Mouse (Mus musculus) stomach, embryonic 14.5 days (tissue): ENCODE measurements around the gene Traf4. TPM values are rescaled to one million over a fixed set of nuclear protein-coding genes. Genes with fewer than 3 reads are reported as not detected.

Experiments used
- ATAC-seq: fragments of 200-750 bp; cut with Nextera tagmentation; 2 replicates; pipeline ENCODE4 v1.8.0; 2017; ENCODE audit warnings: low read depth, moderate TSS enrichment; ENCODE audit not compliant: insufficient number of reproducible peaks, insufficient read depth, low FRiP score
- H3K27ac ChIP-seq: fragments of 300-500 bp; sonication (generic); 2 replicates; pipeline ENCODE4 v1.5.1; 2014; ENCODE audit warnings: mild to moderate bottlenecking, low read length, moderate library complexity, mixed read lengths
- H3K27me3 ChIP-seq: fragments of 300-500 bp; sonication (generic); 2 replicates; pipeline ENCODE4 v1.6.1; 2014; ENCODE audit warnings: low read length, control low read depth, mixed read lengths; ENCODE audit not compliant: control insufficient read depth, insufficient read depth
- H3K36me3 ChIP-seq: fragments of 300-500 bp; sonication (generic); 2 replicates; pipeline ENCODE4 v1.6.1; 2014; ENCODE audit warnings: mild to moderate bottlenecking, control low read depth, low read length, moderate library complexity, mixed read lengths; ENCODE audit not compliant: control insufficient read depth, insufficient read depth
- H3K4me1 ChIP-seq: fragments of 300-500 bp; sonication (generic); 2 replicates; pipeline ENCODE4 v1.6.1; 2014; ENCODE audit warnings: low read length, control low read depth, mixed read lengths; ENCODE audit not compliant: control insufficient read depth, insufficient read depth
- H3K4me2 ChIP-seq: fragments of 300-500 bp; sonication (generic); replicated peaks from 2 replicates; pipeline ENCODE4 v1.6.1; 2014; ENCODE audit warnings: low read depth, low read length, control low read depth
- H3K4me3 ChIP-seq: fragments of 300-500 bp; sonication (generic); 2 replicates; pipeline ENCODE4 v1.5.1; 2014; ENCODE audit warnings: low read depth, low read length, control low read depth
- H3K9ac ChIP-seq: fragments of 300-500 bp; sonication (generic); replicated peaks from 2 replicates; pipeline ENCODE4 v1.6.1; 2014; ENCODE audit warnings: low read depth, mild to moderate bottlenecking, control low read depth, low read length, moderate library complexity, mixed read lengths
- H3K9me3 ChIP-seq: fragments of 300-500 bp; sonication (generic); 2 replicates; pipeline ENCODE4 v1.6.1; 2016; ENCODE audit warnings: low read depth, low read length, control low read depth; ENCODE audit not compliant: control insufficient read depth
- WGBS: fragments of 180-500 bp; shearing (Covaris S2); extraction: QIAGEN DNeasy Blood & Tissue Kit; methylation state at CpG from one replicate; pipeline ENCODE4 v1.1.7; 2014; 5-methylcytosine and 5-hydroxymethylcytosine counted together
- polyA plus RNA-seq: library from polyadenylated mRNA; unstranded; fragments of >200 nt; fragmentation: Nextera tagmentation; extraction: Ambion mirVana; gene quantifications from 2 replicates; pipeline ENCODE4 v1.2.1, GENCODE M21; 2014

Traf4 gene
- polyA plus RNA-seq, 1 experiment from 2014 or later: 53.5 TPM

DNA sequence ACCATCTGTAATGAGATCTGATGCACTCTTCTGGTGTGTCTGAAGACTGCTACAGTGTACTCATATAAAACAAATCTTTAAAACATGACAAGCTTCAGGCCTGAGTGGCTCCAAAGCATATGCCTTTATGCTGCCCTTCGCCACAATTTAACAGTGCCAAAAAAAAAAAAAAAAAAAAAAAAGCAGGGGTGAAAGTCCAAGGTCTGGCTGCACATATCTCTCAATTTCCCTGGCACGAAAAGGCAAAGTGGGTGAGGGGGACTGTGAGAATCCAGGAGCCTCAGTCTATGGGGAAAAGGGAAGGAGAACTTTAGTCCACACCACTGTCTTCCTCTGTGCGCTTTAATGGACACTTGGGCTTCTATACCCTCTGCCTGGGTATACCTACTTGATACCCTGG, 37.0 kb upstream of the Traf4 start:
- no peaks in the 10 kb centered on the region for H3K9me3 ChIP-seq

DNA sequence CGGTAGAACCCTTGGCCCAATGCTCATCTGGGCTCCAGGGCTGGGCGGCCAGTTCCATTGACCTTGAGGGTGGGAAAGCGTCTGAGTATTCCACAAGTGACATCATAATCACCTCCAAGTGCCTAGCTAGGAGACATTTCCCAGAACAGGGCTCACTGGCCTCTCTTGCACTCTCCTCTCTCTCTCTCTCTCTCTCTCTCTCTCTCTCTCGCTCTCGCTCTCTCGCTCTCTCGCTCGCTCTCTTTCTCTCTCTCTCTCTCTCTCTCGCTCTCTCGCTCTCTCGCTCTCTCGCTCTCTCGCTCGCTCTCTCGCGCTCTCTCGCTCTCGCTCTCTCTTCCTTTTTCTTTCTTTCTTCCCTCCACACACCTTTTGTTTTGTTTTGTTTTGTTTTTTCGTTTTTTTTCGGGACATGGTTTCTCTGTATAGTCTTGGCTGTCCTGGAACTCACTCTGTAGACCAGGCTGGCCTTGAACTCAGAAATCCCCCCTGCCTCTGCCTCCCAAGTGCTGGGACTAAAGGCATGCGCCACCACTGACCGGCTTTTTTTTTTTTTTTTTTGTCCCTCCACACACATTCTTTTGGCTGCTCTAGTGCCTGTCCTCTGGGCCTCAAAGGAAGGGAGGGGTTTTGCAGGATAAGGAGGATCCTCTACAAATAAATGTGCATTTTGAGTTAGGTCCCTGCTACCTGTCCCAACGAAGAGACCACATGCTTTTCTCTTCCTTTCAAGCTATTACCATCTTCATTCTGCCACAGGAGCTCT, 29.9 kb upstream of the Traf4 start:
- Histone ChIP-seq H3K4me2 (peak overlapping the region; percentile 60), H3K4me3 (peak overlapping the region; percentile 49), H3K36me3 (peaks cover 11% of the 10 kb centered on the region), H3K9me3 (no peaks in the 10 kb centered on the region), H3K4me1 (peaks cover 4% of the 10 kb centered on the region; the same call in 1 of the 2 replicates), H3K27me3 (no peaks in the 10 kb centered on the region), H3K9ac (no peak overlapping the region), H3K27ac (peak overlapping the region; percentile 0; the same call in 1 of the 2 replicates)
- WGBS: 62% methylated on average over 23 of the region's 23 CpGs
- no peak for ATAC-seq

More for the DNA sequence above, 37.0 kb upstream of the Traf4 start:
- Histone ChIP-seq H3K27me3 (no peaks in the 10 kb centered on the region), H3K4me3 (no peak overlapping the region), H3K4me1 (no peaks in the 10 kb centered on the region), H3K36me3 (peaks cover 22% of the 10 kb centered on the region), H3K4me2 (no peak overlapping the region), H3K9ac (no peak overlapping the region), H3K27ac (no peak overlapping the region)
- WGBS: 90% methylated on average over 3 of the region's 3 CpGs
- no peak for ATAC-seq

DNA sequence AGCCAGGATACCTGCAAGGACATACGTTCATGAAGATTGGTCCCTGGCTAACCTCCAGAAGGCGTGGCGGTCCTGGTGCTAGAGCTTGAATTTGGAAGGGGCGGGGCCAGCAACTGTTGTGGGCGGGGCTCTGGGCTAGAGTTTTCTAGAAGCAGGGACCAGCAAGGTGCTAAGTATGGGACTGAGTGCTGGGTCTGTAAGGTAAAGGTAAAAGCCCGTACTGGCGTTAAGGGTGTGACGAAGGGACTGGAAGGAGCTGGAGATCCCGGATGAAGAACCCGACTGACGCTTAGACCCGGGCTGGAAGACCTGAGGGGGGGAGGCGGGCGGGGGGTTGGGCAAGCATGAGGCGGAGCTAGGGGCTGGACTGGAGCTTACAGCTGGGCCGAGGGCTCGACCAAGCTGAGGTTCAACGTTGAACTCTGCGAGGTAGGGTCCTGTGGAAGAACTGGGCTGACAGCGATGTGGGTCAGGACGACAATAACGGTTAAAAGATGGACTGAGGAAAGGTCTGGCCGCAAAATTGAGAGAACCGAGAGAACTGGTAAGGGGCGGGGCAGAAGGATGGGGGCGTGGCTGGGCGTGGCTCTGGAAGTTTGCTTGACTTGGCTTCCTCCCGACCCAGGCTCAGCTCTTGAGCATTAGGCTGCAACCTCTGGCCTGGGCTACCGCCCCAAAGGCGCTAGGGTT, 29.2 kb upstream of the Traf4 start:
- H3K27ac ChIP-seq: no peak overlapping the region; the same call in 1 of the 2 replicates
- peak overlapping the region; percentile 12; the same call in 1 of the 2 replicates for H3K9ac ChIP-seq
- peaks cover 10% of the 10 kb centered on the region for H3K4me1 ChIP-seq
- peak overlapping the region; percentile 60 for H3K4me2 ChIP-seq
- no peaks in the 10 kb centered on the region for H3K9me3 ChIP-seq
- peak overlapping the region; percentile 49 for H3K4me3 ChIP-seq
- H3K36me3 ChIP-seq: peaks cover 11% of the 10 kb centered on the region
- peak; percentile 66; the same call in 1 of the 2 replicates for ATAC-seq
- 3% methylated on average over 30 of the region's 30 CpGs for WGBS
- H3K27me3 ChIP-seq: no peaks in the 10 kb centered on the region

DNA sequence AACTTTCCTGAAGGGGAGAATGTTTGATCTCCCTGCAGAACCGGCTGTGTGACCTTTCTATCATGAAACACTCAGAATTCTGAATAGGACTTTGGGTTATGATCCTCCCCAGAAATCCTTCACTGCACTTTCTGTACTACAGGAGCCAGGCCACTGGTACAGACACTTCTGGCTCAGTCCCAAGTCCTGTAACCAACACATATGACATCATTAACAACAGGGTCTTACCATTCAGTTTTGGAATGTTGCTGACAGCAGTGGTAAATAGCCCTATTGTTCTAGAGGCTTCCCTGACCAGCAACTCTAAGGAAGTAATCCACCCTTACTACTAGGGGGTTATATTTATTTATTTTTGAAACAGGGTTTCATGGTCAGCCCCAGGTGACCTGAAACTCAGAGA, 27.7 kb upstream of the Traf4 start, which contains the start of gene Proca1:
Gene Proca1, plus strand, starts transcription at position 280 of the 400 bp plus-strand sequence.
- H3K27me3 ChIP-seq: no peaks in the 10 kb centered on the region
- H3K4me1 ChIP-seq: peaks cover 12% of the 10 kb centered on the region
- H3K4me3 ChIP-seq: peak within 1 kb of the TSS; percentile 49
- no peak within 1 kb of the TSS for H3K27ac ChIP-seq
- H3K4me2 ChIP-seq: peak within 1 kb of the TSS; percentile 60
- H3K36me3 ChIP-seq: peaks cover 11% of the 10 kb centered on the region
- ATAC-seq: no peak
- no peak within 1 kb of the TSS for H3K9ac ChIP-seq
- 73% methylated on average over 1 of the region's 1 CpGs for WGBS
- no peaks in the 10 kb centered on the region for H3K9me3 ChIP-seq

DNA sequence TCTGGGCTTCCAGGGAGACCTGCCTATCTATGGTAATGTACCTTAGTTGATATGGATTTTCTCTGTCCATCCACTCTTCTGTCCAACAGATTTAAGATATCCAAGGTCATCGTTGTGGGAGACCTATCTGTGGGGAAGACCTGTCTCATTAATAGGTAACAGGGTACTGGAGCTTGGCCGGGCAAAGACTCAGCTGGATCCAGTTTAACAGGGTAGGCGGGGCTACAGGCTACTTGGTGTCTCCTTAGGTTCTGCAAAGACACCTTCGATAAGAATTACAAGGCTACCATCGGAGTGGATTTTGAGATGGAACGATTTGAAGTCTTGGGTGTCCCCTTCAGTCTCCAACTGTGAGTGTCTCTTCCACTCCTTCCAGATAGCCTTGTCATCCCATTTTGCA, 24.7 kb upstream of the Traf4 start:
- no peak for ATAC-seq
- Histone ChIP-seq H3K9ac (0 out of 2 replicates have a peak overlapping the region, but pooled peaks have one; percentile 88), H3K4me2 (peak overlapping the region; percentile 46), H3K4me1 (peaks cover 15% of the 10 kb centered on the region), H3K27me3 (no peaks in the 10 kb centered on the region), H3K9me3 (no peaks in the 10 kb centered on the region), H3K27ac (peak overlapping the region; percentile 99), H3K36me3 (peaks cover 11% of the 10 kb centered on the region), H3K4me3 (peak overlapping the region; percentile 73)
- WGBS: 57% methylated on average over 6 of the region's 6 CpGs

DNA sequence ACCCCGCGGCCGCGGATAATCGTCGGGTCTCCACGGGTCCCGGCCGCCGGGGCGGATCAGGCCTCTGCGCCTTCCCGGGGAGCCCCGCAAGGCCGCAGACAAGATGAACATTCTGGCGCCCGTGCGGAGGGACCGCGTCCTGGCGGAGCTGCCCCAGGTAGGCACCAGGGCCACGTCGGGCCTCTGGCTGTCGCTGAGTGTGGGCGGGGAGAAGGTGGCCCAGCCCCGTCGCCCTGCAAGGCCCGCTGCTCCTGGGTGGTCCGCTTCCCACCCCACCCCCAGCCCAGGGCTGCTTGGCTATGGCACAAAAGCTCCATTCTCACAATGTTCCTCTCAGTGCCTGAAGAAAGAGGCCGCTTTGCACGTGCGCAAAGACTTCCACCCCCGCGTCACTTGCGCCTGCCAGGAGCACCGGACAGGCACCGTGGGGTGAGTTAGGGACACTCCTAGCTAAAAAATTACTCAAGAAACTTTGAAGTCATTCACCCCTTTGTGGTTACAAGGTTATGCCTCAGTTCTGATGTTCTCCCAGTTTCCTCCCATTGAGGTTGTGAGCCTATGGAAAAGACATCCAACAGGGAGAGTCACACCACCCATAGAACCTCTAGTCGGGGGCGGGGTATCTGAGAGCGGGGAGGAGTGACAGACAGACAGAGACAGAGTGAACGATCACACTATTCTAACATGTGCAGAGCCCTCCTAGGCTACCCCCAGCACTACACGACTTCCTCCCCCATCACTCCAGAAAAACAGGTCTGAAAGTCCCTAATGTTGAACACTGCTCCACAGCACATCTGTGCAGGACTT, 24.0 kb upstream of the Traf4 start:
- H3K27me3 ChIP-seq: no peaks in the 10 kb centered on the region
- H3K9ac ChIP-seq: peak overlapping the region; percentile 88
- H3K9me3 ChIP-seq: no peaks in the 10 kb centered on the region
- H3K4me3 ChIP-seq: peak overlapping the region; percentile 73
- peak overlapping the region; percentile 46 for H3K4me2 ChIP-seq
- H3K4me1 ChIP-seq: peaks cover 13% of the 10 kb centered on the region; the same call in 1 of the 2 replicates
- peaks cover 11% of the 10 kb centered on the region for H3K36me3 ChIP-seq
- peak overlapping the region; percentile 99 for H3K27ac ChIP-seq
- WGBS: 1% methylated on average over 40 of the region's 42 CpGs
- peak; percentile 79 for ATAC-seq

DNA sequence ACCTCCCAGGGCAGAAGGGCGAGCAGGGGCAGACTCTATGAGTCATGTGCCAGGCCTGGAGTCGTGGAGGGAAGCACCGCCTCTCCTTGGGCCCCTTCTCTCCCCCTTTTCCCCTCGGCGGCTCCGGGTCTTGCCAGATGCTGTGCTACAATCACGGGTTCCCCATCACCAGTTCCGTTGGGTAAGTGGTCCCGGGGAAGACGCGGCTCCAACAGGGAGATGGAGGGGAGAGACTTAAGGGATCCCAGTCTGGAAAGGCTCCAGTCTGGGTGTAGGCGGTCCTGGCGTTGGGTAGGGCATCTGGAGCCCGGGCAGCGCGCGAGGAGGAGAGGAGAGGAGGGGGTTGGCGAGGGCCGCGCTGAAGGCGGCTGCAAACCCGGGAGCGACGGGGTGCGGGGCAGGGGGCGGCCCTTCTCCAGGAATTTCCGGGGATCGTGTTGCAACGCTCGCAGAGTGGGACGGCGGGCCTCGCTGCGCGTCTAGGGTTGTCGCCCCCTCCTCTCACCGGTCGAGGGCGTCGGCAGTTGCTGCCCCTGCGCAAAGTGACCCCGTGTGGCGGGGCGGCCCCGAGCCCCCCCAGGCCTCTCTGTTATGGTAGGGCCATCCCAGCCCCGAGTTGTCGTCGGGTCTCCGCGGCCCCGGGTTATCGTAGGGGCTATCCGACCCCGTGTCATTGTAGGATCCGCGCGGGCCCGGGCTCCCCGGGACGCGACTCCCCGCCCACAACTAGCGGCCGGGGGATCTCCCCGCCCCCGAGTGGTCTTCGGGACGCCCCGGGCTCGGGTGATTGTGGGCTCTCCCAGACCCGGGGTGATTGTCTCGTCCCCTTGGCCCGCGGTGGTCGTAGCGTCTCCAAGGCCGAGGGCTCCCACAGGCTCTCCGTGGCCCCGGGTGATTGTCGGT, 23.2 kb upstream of the Traf4 start, which contains the start of gene Rab34:
Gene Rab34, plus strand, starts transcription at position 100 of the 903 bp plus-strand sequence.
- Histone ChIP-seq H3K27me3 (no peaks in the 10 kb centered on the region), H3K4me2 (peak within 1 kb of the TSS; percentile 46), H3K27ac (peak within 1 kb of the TSS; percentile 99), H3K4me3 (peak within 1 kb of the TSS; percentile 73), H3K9ac (peak within 1 kb of the TSS; percentile 88), H3K4me1 (peaks cover 13% of the 10 kb centered on the region; the same call in 1 of the 2 replicates), H3K36me3 (peaks cover 11% of the 10 kb centered on the region), H3K9me3 (no peaks in the 10 kb centered on the region)
- ATAC-seq: peak; percentile 82
- whole genome bisulfite sequencing: under 1% methylated on average over 64 of the region's 80 CpGs
